Mouse (Mus musculus) adrenal gland, postnatal 14 days (tissue): ENCODE data around the gene Kitl. TPM values are rescaled to one million over a fixed set of nuclear protein-coding genes. Genes with fewer than 3 reads are reported as not detected.

Experiments
- DNase-seq: peaks from one replicate; pipeline ENCODE4 v3.0.0; 2021; ENCODE audit warnings: mixed read lengths
- long read RNA-seq, 2 experiments: library from polyadenylated mRNA; stranded (forward); transcript quantifications; one replicate each; pipeline ENCODE4 v2.0.0; 2021
- total RNA-seq: library from RNA; stranded (reverse); gene quantifications from 2 replicates; pipeline ENCODE4 v1.2.3, GENCODE M21; 2021

The Kitl gene
- total RNA-seq = 62.6 and 65.2 TPM in 2 replicates
- long read RNA-seq, experiment 1, full-length matches to known transcripts = 17 of 23 reads
- long read RNA-seq, experiment 1, partial matches to known transcripts = 1 of 23 reads
- long read RNA-seq, experiment 1, other reads (novel, unspliced or antisense) = 5 of 23 reads
- long read RNA-seq, experiment 2, full-length matches to known transcripts = 25 of 27 reads
- long read RNA-seq, experiment 2, partial matches to known transcripts = 0 of 27 reads
- long read RNA-seq, experiment 2, other reads (novel, unspliced or antisense) = 2 of 27 reads

DNA sequence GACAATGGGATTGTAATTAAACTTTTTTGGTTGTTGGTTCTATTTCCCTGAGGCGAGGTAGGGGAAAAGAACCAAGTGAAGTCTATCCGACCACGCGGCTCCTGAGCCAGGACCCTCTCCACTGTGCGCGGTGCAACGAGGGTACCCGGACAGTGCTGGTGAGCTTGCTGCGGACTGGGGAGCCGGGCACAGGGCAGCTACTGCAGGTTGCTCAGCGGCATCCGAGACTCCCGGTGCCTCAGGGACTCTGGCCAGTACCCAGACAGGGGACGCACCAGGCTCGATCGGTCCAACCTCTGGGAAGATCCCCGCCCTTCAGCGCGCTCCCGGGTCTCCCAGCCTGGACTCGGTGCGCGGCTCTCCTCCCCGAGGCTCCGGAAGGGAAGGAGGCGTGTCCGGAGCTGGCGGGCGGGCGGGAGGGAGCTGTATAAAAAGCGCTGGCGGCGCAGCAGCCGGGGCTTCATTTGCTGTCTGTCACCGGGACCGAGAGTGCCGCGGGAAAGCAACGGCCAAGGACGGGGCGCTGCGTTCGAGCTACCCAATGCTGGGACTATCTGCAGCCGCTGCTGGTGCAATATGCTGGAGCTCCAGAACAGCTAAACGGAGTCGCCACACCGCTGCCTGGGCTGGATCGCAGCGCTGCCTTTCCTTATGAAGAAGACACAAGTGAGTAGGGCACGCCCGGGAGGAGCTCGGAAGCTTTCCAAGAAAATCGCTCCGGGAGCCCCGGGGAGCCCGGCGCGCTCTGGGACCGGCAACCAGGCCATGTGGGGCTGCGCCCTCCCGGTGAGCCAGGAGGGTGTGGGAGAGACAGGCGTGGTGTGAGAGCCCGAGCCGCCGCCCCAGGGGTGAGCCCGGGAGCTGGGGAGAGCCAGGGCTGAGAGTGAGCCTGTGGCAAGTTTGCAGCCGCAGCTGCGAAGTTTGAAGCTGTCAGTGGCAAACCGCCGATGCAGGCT, at the start of gene Kitl:
TSS of gene Kitl (plus strand) at position 261 of the 956 bp plus-strand sequence.
- DNase-seq = peak; percentile 86

DNA sequence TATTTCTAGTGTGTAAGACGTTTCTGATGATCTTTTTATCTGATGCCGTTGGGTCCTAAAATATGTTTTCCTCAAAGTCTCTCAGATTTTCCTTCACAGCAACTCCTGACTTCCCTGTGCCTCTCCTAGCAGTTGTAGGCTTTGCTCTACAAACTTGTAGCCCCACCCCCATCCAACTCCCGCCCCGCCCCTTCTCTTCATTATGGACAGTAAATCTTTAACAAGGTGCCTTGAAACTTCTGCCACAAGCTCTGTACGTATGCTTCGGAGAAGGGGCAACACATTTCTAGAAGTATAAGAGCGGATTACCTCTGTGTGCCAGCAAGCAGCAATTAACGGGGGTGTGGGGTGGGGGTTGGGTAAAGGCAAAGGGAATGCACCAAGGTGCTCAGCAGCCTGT, 42.6 kb upstream of the Kitl start:
- DNase-seq = no peak

DNA sequence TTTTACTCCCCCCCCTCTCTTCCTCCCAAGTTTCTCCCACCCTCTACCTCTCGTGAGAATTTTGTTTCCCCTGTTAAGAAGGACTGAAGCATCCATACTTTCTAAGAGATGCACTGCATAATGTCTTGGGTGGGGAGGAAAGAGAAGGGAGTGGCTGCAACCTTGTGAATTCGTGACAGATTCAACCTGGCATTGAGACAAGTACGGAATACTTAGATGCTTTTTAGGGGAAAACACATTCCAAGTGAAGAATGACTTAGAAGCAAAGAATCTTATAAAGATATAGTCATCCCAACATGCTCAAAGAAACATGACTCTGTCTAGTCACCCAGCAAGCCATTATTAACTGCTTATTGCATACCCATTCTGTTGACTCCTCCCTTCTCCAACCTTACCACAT, 35.3 kb upstream of the Kitl start:
- DNase-seq = no peak

DNA sequence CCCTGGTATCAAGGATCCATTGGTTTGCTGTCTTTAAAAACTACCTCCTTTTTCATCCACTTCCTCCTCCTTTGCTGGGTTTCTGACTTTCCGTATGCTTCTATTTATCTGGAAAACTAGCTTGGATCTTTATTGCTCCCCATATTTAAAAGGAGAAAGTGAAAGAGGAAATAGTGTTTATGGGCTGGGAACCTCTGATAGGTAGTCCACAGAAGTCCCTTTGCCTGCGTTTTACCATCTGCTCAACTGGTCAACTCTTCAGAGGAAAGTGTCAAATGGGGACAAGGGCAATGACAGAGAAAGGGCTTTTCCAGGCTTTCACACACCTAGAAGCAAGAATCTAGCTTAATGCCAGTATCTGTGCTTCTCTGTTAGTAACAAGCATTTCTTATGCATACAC, 34.5 kb upstream of the Kitl start:
- no peak for DNase-seq

DNA sequence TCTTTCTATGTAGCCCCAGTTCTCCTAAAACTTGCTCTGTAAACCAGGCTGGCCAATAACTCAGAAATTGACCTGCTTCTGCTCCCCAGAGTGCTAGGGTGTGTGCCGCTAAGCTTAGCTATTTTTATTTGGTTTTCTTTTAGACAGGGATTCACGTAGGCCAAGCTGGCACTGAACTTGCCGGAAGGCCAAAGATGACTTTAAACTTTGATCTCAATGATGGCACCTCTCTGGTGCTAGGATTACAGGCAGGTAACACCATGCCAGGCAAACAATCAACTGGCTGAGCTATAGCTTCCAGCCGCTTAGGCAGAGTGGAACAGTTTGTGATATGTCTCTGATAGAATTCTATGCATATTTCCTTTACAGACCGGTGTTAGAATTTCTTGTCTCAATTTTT, 33.5 kb upstream of the Kitl start:
- no peak for DNase-seq

DNA sequence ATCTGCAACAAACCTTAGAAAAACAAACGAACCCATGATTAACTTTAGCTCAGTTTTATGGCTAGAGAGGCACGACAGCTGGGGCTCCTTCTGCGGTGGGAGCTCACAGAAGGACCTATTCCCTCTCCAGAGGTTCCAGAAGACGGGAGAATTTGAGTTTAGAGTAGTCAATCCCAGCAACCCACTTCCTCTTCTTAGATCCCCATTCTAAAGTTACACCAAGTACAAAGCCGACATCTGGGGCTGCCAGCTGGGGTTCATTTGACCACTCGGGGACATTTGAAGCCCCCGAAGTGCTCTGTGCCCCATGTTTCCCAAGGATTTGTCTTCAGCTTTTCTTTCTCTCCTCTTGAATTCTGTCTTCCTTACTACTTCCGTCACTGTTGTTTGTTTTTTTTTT, 28.7 kb upstream of the Kitl start:
- DNase-seq = no peak

DNA sequence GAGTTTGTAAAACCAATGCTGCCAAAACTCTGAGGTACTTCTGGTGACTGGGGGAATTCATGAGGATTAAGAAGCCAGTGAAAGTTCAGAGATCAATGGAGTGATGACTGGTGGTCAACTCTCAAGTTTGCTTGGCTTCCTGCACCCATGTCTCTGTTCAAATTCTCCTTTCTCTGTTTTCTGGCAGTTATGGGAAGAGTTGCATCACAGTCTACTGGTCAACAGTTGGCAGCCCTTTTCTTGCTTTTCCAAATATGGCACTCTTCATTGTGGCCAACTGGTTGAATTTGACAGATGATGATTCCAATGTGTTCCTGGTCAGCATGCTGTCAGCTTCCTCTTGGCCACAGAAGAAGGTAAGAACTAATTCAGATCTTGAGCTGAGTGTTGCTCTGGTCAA, 25.7 kb upstream of the Kitl start:
- no peak for DNase-seq

DNA sequence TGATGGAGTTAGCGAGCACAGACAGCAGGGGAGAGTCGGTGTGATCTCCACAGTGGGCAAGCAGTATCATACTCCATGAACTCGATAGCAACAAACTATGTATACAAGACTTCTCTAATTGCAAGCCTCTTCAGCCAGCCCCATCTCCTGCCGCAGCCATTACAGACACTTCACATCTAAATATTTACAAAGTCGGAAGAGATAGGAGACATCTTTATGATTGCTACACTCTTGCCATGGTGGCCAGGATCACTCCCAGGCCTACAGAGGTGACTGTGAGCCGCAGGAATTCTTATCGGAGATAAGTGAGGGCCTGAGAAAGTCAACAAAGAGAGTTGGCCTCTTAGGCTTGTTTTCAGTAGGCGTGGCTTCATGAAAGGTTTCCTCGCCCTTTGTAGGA, 23.3 kb upstream of the Kitl start:
- DNase-seq = no peak

DNA sequence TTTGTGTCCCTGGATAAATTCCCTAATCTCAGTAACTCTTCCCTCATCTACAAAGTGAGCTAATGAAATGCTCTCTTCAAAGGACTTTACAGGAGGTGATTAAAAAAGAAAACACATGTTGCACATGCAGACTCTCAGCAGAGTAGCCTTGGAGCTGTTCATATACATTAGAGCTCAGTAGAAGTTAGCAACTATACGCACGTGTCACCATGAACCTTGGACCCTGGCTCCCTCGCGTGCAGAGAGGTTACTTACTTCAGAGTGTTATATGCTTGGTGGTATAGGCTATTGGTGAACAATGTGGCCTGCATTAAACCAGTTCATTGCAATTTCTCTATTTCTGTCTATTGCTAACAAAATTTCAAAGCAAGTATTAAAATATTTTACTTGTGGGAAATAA, 14.0 kb upstream of the Kitl start:
- DNase-seq = no peak

DNA sequence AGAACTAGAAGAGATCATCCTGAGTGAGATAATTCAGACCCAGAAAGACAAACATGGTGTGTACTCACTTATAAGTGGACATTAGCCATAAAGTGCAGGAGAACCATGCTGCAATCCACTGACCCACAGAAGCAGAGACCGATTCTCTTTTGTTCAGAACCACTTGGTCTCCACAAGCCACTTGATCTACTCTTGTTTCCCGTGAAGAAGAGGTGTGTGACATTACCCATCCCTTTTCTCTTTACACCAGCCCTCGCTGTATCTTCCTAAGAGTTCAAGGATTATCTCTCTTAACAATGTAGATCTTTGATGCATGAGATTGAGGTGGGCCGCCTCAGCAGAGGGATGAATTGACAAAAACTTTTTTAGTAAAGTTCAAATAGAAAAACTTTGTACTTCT, 11.6 kb upstream of the Kitl start:
- no peak for DNase-seq

DNA sequence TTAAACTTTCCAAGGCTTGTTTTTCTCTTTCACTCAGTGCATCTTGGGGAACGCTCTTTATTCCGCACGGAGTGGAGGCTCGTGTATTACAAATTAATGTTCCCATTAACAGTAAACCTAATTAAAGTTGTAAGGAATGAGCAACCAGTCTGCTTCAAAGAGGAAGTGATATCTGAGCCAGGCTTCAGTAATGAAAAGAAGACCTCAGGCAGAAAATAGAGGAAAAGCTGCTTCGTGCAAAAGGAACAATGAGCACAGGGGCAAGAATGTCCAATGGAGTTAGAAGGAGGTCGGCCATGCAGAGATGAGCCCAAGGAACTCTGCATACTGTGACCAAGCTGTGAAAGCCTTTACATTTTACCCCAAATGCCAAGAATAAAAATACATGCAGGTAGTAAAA, 5.7 kb upstream of the Kitl start:
- DNase-seq = no peak

DNA sequence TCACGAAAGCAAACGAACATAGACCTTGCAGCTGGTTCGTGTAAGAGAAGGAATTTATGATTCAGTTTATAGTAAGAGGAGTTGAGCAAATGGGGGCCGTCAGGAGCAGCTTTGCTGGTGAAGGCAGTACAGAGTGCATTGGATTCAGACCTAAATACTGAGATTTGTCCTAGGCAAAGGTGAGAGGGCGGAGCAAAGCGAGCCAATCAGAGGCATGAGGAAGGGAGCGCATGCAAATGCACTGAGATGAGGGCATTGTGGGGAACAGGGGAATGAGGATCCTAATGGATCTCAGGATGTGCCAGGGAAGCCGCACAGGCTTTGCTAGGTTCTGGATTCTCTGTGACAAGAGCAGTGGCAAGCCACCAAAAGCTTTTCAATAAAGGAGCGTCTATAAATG, 5.1 kb upstream of the Kitl start:
- DNase-seq = no peak

DNA sequence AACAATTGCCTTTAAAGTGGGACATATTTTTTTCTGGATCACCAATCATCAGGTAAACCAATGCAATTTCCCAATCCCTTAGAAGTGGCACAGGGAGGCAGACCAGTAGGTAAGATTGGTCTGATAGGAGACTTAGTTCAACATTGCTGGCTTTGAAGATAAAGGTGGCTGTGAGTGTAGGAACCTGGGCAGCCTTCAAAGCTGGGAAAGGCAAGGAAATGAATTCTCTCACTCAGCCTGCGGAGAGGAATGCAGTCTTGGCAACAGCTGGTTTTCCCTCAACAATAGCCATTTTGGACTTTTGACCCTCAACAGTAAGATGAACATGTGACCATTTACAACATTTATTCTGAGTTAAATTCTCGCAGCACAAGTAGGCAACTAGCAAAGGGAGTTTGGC, 1.3 kb upstream of the Kitl start:
- no peak for DNase-seq

DNA sequence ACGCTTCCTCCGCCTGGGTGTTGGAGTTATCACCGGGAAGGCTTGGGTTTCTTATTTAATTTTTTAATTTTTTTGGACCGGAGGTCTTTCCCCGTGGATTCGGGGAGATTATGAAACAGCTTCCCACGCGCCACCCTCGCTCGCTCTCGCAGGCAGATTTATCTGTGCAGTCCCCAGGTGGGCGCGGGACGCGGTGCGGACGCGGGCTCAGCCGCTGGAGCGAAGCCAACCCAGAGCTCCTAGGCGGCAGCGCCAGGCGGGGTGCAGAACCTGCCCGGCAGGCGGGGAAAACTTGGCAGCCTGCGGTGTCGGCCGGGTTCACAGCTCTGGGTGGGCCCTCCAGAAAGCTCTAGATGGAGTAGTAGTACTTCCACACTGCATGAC, 888 bp downstream of the Kitl start:
- peak; percentile 70 for DNase-seq

DNA sequence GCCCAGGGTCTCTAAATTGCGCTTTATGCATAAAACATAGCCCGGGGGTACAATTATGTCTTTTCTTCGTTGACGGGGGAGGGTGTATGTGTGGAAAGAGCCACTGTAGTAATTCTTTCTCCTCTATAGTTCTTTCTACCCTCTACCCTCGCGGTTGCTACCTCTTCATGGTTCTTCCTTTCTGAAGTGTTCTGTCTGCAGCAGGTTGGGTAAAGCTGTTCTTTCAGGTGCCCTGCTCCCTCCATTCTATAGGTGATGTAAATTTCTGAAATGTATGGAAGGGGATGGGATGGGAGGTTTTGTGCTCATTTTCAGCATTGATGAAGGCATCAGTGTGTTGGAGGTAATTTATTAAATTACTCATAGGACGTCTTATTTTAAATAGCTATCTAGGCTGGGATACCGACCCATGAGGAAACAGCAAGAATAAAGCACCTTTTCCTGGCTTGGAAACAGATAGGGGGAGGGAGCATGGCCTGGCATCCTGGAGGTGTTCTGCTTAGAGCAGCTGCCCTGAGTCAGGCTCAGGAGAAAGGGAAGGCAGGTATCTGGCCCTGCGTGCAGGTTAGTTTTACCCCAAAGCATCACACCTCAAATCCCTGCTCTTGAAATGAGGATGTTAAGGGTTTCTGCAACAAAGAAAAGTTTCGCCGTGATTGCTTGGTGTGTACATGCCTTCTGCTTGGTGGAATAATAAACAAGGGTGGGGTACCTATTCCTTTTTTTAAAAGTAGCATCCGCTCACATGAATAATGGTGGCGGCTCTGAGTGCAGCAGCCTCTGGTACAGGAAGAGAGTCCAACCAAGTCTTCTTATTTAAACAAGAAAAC, 1.7 kb downstream of the Kitl start:
- DNase-seq = no peak

DNA sequence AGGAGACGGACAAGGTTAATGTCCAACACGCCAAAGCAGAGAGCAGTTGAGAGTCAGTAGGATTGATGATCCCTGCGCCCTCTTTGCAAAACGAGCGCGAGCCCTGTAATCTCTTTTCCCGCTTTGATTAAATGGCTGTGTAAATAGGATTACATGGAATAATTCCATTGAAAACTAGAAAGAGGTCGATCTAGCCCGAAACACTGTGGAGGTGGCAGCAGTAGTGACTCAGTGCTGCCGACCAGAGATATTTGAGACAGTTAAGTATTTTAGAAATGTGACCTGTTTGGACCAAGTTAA, 2.3 kb downstream of the Kitl start:
- DNase-seq = no peak

DNA sequence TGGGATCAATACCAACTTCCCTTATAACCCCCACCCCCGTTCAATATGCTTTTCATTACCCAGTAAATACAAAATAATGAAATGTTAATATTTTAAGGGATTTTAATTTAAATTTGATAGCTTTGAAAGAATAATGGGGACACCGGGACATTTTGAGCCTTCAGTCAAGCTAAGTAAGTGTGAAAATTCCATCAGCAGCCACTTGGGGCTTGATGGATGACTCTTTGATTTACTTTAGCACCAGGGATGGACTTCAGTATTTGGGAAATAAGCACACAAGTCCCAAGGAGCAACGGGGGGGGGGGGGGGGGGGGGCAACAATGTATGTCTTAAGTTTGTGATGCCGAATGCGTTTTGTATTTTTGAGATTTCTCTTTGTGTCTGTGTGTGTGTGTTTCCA, 3.1 kb downstream of the Kitl start:
- no peak for DNase-seq

DNA sequence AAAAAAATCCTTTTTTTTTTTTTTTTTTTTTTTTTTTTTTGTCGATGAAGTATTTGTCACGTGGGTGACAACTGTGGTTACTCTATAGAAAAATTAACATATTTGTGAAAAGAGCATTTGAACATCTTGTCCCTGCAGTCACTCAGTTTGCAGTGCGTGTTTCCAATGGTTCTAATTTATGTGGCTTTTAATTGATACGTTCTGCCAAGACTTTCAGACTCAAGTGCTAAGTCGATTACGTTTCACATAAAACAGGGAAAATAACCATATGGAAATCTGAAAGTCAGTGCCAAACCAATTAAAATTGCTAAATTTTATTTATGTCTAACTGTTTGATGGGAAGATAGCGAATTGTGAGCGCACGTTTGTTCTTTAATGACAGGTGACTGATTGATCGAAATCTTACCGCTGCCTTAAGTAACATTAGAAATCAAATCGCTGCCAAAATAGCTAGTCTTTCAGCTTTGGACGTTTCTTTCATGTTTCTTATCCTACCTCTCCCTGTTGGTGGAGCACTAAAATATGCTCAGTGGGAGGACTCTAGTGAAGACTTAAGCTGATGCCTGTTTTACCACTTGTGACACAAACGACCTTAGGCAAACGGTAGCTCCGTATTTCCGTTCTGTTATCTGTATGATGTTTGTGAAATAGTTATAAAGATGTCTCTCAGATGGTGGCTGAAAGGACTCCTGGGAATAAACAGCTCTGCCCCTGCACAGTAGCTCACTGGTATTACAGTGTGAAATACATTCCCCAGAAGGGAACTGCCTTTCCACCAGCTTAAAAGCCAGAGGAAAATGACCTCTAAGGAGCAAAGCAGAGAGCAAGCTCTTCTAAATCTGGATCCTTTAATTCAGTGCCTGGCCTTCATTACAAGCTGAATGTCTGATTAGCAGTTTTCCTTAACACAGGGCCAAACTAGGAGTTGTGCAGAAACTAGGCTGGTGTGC, 4.1 kb downstream of the Kitl start:
- no peak for DNase-seq

DNA sequence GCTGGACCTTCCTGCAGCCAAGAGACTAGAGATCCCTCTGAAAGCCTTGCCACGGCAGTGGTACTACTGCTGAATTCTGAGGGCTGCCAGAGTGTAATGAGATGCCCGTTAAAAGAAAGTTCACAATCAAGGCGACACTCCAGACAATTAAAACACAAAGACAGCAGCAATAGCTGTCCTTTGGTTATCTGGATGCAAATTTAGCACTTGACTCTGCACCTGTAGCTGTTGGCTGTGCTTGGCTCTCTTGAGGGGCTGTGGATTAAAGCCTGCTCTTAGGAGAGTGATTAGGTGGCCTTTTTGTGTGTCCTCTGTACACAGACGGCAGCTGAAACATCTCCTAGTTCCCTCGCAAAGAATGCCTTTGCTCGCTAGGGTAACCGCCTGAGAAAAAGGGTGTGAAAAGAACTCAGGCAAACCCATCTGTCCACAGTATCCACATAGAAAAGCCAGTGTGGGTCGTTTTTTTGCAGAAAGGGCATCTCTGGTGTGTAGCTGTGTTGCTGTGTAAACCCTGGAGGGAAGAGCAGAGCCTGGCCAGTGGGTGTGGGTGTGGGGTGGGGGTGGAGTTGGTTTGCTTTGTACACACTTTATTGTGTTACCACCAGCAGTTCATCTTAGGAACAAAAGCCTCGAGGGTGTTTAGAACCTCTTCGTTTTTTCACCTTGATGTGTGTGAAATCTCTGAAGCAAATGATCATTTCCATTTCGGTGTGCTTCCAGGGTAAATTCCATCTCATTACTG, 6.8 kb downstream of the Kitl start:
- no peak for DNase-seq

DNA sequence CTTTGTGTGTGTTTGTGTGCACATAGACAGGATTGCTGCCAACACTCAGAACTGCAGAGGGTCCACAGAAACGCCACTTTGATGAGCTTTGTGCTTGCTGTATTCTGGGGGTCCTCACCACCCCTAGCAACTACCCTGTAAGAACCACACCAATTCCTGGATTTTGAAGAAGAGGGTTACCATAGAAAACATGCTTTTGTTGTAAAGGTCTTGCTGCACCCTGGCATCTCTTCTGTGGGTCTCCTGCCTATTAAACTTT, 7.3 kb downstream of the Kitl start:
- DNase-seq = no peak

DNA sequence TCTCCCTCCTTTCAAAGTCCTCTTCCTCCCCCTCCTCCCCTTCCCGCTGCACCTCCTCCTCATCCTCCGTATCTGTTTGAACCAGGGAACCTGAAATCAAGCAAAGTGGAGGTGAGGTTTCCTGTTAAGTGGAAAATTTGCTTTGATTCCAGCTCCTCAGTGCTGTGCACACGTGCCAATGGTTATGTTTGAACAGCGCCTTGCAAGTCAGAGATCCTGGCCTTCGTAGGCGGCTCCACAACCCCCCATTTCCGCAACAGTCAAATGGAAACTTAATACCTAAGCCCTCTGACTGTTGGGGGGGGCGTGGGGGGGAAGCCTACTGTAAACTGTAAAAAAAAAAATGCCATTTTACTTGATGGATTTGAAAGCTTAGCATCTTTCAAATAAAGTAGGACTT, 10.2 kb downstream of the Kitl start:
- DNase-seq = no peak

DNA sequence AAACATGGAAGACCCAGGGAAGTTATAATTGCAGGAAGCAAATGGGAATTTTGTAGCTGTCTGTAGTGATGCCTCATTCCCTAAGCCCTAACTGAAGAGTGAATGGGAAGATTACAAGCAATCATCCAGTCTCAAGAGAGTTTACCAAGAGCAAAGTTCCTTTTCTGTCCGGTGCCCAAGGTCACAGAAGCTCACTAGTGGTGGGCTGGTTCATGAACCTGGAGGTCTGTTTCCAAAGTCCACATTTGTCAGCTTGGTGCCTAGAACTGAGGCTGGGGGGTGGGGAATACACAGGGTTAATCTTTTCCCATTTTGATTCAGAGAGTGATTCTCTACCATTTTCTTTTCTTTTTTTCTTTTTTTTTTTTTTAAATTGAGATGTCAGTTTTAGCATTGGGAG, 11.3 kb downstream of the Kitl start:
- no peak for DNase-seq
